Mouse (Mus musculus): ENCODE measurements around the gene Klhl33.
"Not testable (repeated sequence)": the region's sequence is repeated elsewhere in the genome, so short reads cannot be mapped to it uniquely, and the experiment has no call there.

Klhl33 gene

DNA sequence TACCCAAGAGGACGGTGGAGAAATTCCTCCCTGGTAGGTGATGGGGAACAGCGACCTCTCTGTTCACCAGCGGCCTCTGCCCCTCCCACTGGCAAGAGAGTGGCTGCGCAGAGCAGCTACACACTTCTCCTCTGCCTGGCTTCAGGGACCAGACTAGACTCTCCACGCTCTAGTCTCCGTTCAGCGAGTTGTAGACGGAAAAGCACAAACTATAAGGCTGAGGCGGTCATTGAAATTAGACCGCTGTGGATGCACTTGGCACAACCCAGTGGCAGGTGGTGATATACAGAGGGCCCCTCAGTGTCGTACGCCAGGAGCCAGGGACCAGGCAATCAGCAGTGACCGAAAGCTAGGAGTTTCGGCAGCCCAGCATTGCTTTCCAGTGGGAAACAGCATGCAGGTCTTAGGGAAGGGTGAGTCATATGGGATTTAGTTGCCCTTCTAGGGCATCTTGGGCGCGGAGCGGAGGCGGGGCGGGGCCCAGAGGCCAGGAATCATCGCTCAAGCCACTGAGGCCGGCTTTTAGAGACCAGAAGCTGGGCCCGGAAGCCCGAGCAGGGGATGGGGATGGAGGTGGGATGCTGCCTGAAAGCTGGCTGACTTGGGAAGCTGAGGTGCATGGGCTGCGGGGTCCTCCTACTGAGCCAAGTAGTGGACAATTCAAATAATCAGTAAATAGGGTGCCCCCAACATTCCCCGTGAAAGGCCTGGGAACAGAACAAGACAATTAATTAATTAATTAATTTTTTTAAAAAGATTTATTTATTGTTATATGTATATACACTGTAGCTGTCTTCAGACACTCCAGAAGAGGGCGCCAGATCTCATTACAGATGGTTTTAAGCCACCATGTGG, 6.9 kb upstream of the Klhl33 start:
- DNase-seq (ENCODE audit: inconsistent age in 2 of 2, low spot score in 1 of 2) = peak; percentile 44 to 75

DNA sequence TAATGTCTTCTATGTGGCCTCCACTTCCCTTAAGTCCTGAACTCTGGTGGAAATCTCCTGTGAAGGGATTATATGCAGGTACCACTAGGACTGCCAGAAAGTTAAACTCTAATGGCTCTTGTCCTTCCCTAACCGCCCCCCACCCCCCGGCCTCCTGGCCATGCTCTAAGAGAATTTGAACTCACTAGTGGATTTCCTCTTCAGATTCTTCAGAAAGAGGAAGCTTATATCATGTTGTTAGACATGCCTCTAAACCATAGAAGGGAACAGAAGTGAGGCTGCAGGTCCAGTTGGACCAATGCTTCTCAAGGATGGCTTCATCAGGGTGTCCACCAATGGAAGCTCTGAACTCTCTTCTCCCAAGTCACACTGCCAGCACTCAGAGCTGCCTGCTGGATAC, 685 bp upstream of the Klhl33 start:
- not testable (repeated sequence) for DNase-seq (ENCODE audit: inconsistent age in 2 of 2, low spot score in 1 of 2)

DNA sequence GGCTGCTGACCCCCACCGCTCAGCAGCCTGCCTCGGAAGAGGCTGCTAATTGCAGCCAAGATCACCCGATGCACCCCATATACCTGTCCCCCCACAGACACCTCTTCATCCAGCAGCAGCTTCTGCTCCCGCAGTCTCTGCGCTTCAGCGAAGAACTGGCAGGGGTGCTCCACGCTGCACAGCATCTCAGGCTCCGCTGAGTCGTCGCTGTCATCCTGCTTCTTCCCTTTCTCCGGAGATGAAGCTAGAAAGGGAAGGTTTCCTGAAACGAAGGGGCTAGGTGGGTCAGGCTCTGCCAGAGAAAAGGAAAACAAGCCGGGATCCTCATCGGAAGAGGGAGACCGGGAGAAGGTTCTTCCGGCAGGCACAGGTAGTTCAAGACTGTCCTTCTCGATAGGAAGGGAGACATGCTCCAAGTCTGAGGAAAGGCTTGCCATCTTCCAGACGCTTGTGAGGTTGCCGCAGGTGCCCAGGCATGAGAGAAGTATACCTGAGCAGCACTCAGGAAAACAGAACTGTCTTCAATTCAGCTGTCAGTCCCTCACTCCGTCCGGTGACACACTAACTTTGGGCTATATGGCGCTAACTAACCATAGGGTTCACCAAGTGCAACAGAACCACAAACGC, 447 bp downstream of the Klhl33 start:
- DNase-seq (ENCODE audit: inconsistent age in 2 of 2, low spot score in 1 of 2) = peak in 1 of 2 experiments; percentile 68

DNA sequence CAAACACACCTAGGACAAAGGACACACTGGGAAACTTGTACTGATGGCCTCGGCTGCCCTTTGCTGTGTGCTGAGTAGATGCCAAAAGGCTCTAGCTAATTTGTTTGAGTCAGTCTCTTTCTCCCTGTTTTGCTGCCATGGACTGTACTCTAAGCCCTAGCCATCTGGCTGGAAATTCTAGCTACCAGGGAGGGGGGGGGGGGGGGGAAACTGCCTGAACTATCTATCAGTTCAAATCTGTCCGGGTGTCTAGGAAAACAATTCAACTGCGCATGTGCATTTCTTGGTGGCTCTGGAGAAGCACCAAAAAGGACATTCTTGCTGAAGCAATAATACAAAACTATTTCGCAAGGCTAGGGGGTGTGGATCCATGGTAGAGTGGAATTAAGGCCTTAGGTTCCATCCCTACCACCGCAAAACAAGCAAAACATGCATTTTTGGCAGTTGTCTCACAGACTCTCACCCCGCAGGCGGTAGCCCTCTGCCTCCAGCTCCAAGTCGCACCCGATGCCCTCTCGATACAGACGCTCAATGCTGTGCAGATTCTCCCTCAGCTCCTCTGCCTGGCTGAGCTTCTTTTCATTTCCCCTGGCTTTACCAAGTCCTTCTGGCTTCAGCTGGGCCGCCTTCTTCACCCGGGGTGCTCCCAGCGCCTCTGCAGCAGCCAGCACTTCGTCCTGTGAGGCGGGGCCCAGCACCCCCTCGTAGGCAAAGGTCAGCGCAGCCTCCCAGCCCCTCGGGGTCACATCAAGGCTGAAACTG, 1.1 kb downstream of the Klhl33 start:
- peak; percentile 61 to 91 for DNase-seq (ENCODE audit: inconsistent age in 2 of 2, low spot score in 1 of 2)

GRCm38 (mm10) chr14:50895407-50895806, 1.9 kb downstream of the Klhl33 start:
- no peak for DNase-seq (ENCODE audit: inconsistent age in 2 of 2, low spot score in 1 of 2)

GRCm38 (mm10) chr14:50892541-50893459, 4.5 kb downstream of the Klhl33 start:
- DNase-seq (ENCODE audit: inconsistent age in 2 of 2, low spot score in 1 of 2) = peak in 1 of 2 experiments; percentile 68

- no peak for DNase-seq (ENCODE audit: inconsistent age in 2 of 2, low spot score in 1 of 2)
These were observed 5.2 kb downstream of the Klhl33 start for GRCm38 (mm10) chr14:50892091-50892490.

DNA sequence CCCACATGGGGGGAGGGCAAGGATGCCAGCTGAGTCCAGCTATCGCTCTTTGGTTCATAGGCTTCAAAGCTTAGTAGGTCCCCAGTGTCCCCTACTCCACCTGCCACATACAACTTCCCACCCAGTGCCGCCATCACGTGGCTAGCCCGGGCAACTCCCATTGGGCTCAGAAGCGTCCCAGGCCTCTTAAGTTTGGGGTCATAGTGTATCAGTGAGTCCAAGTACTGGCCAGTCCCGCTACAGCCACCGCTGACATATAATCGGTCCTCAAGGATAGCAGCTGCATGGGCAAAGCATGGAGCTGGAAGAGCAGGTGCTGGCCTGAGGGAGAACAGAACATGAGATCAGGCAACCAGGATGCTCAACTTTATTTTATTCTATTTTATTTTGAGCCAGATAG, 5.7 kb downstream of the Klhl33 start:
- DNase-seq (ENCODE audit: inconsistent age in 2 of 2, low spot score in 1 of 2) = no peak

GRCm38 (mm10) chr14:50876236-50876950, 20.9 kb downstream of the Klhl33 start:
- DNase-seq (ENCODE audit: inconsistent age in 2 of 2, low spot score in 1 of 2) = no peak

DNA sequence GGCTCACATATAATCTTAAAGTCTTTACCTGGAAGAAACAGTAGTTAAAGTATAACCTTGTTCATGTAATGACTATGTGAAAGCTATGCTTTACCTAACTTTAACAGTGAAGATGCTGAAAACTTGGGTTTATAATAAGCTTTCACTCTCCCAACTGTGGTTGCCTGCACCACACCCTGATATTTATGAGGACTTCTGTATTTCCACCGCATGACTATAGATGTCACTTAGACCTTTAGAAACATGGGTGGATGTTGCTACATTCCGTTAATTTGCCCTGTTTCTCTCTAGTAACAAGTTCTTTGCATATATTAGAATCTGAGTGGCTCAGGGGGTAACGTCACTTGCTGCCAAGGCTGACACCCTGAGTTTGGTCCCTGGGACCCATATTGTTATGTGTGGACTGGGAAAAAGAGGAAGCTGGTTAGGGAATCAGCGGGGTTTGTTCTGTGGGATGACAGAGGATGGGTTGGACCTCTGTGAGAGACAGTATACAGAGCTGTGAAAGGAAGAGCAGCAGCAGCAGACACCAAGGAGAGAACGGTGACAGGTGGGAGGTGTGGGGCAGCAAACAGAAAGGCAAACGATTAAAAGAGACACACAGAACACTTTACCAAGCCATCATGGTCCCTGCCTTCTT, 21.6 kb downstream of the Klhl33 start:
- DNase-seq (ENCODE audit: inconsistent age in 2 of 2, low spot score in 1 of 2) = no peak

- DNase-seq (ENCODE audit: inconsistent age in 2 of 2, low spot score in 1 of 2) = no peak
These were observed 22.1 kb downstream of the Klhl33 start for GRCm38 (mm10) chr14:50875175-50875574.

DNA sequence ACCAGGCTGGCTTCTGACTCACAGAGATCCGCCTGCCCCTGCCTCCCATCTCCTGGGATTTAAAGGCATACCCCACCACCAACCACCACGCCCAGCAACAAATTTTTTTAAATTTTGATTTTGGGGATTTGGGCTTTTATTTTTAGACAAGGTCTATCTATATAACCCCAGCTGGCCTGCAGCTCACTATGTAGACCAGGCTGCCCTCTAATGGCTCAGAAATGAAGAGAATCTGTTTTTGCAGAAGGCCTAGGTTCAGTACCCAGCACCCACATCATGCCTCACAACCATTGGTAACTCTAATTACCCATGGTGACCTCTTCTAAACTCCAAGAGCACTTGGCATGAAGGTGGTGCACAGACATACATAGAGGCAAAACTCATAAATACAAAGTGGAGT, 26.0 kb downstream of the Klhl33 start:
- no peak for DNase-seq (ENCODE audit: inconsistent age in 2 of 2, low spot score in 1 of 2)

DNA sequence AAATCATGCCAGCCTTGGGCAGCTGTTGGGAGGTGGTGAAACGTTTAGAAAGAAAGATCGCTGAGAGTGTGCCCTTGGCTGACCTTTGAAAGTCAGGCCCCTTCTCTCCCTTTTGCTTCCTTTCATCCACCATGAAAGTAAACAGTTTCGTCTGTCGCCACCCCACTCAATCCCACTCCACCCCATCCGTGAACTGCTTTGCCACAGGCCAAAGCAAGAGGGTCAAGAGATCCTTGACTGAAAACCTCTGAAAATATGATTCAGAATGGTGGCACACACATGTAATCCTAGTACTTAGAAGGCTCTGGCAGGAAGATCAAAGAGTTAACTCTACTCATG, 26.5 kb downstream of the Klhl33 start:
- DNase-seq (ENCODE audit: inconsistent age in 2 of 2, low spot score in 1 of 2) = no peak

DNA sequence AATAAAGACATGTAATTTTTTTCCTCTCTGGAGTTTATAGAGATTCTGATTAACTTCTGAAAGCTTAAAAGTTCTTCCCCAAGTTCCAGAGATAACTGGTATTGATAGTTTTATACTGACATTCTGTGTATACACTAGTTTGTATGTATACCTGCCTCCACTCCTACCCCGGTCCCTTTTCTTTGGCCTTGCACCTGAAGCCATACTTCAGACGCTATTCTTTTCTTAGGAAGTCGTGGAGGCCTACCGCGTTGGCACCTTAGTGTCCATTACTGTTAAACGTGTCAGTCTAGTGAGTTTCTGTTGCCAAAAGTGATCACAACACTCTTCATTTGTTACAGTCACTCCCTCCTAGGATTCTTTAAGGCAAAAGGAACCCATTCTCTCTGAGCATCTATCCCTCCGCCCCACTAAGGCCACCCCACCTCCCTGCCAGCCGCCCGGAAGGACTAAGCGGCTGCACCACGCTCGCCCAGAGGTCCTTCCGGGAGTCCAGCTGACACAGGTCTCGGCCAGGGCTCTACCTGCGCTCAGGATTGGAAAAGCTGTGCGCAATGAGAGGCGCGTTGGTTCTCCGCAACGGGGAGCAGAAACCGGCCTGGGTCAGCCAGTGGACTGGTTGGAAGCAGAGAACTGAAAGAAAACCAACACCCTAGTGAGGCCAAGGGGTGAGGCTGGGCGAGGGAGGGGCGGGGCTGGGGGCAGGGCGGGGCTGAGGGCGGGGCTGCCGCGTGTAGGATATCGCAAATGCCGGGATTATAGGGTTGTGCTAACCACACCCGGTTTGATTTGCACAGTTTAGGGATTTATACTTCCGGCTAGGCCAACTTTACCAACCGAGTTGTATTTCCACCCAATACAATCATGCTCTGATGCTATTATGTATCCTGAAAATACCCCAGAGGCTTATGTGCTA, 27.2 kb downstream of the Klhl33 start, which contains the start of gene Tep1:
Tep1 (minus strand) TSS at position 672 of the 916 bp plus-strand sequence.
- peak; percentile 84 to 95 for DNase-seq (ENCODE audit: inconsistent age in 2 of 2, low spot score in 1 of 2)

DNA sequence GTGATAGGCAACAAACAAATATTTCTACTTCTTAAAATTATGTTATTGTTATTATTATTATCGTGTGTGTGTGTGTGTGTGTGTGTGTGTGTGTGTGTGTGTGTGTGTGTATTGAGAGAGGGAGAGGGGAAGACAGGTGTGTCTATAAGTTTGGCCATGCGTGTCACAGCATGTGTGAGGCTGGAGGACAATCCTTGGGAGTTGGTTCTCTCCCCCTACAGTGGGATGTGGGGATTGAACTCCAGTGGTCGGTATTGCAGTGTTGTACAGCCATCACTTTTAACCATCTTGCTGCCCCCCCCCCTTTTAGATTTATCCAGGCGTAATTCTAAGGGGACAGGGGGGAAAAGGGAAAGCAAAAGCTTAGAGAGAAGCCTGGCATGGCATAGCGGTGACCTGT, 28.7 kb downstream of the Klhl33 start:
- no peak for DNase-seq (ENCODE audit: inconsistent age in 2 of 2, low spot score in 1 of 2)

DNA sequence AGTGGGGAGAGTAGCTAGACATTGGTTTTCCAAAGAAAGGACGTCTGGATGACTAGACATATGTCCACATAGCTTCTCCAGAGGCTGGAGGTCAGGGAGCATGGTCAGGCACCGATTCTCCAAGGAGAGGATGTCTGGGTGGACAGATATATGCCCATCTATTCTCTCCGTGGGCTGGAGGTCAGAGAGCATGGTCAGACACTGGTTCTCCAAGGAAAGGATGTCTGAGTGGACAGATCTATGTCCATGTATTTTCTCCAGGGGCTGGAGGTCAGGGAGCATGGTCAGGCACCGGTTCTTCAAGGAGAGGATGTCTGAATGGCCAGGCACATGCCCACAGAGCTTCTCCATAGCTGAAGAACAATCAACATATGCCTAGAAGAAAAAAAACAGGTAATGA, 29.1 kb downstream of the Klhl33 start:
- DNase-seq (ENCODE audit: inconsistent age in 2 of 2, low spot score in 1 of 2) = no peak

DNA sequence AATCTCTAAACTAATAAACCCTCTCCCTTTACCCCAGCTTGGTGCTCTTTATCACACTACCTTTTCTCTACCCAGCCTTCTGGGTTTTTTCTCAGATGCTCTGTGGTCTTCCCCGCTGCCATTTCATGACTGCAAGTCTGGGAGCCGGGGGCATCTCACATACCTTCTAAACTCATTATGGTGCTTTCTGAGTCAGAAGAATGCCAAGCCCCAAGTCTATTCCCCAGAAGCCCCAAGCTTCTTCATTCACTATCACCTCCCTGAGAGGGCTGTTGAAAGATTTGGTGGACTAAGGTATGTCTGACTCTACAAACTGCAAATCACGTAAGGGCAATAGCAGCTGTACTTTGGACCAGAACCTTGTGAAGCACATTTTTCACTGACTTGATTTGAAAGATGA, 30.3 kb downstream of the Klhl33 start:
- DNase-seq (ENCODE audit: inconsistent age in 2 of 2, low spot score in 1 of 2) = no peak

DNA sequence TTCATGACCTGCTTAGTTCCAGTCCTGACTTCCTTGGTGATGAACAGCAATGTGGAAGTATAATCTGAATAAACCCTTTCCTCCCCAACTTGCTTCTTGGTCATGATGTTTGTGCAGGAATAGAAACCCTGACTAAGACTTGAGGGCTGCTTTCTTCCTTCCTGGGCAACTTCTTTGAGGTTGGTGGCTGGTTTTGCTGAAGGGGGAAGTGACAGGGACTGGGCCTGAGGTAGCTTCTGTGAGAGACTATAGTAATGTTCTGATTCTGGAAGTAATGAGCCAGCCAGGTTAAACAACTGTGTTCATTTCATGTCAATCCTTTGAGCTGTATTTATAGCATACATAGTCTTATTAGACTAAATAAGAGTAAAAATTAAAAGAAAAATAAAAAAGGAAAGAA, 32.3 kb downstream of the Klhl33 start:
- DNase-seq (ENCODE audit: inconsistent age in 2 of 2, low spot score in 1 of 2) = not testable (repeated sequence)

DNA sequence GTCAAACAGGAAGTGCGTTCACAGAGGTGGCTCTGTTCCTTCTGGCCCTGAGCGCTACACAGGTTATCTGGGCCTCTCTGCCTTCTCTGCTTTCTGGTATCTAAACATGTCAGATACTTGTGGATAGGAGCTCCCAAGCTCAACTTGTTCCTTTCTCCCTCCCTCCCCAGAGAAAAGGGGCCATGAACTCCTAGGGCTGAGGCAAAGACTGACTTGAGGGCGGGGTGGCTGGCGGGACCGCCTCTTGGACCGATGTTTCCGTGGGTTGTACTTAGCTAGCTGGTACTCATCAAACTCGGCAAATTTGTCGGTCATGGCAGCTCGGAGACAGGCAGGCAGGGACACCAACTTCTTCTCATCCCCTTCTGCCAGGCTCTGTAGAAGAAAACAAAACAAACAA, 34.7 kb downstream of the Klhl33 start:
- no peak for DNase-seq (ENCODE audit: inconsistent age in 2 of 2, low spot score in 1 of 2)
